In genomic region chr16:50610580-50610979, GRCm38 (mm10) we compare ENCODE assay signal across 19 mouse cellular contexts. TPM values are rescaled to one million over a fixed set of nuclear protein-coding genes. Genes with fewer than 3 reads are reported as not detected.
DNase-seq lines count a peak whose midpoint lies in the region.
"Had no signal": no experiment of that assay in that cellular context is flagged by ENCODE, and none has a peak within 500 bp of the region (broad histone marks: within the 10 kb centered on the region; RNA-seq: fewer than 3 reads in every experiment).

No protein-coding gene starts in this region.

- intact Hi-C loops in left cerebral cortex, postnatal 36 days (cut with DNase I): no loop called here

- peak; percentile 73 for DNase-seq in right cerebral cortex, adult 18-20 months
- DNase-seq in right cerebral cortex, postnatal 4 days: no peak
- peak; percentile 9 to 10 for DNase-seq in frontal cortex, postnatal 14 days (ENCODE audit: low spot score in 2 of 2)
- peak; percentile 49 to 50 for DNase-seq in left cerebral cortex, postnatal 36 days (ENCODE audit: low spot score in 2 of 2)
- no peak for DNase-seq in lung, adult 18-20 months
- DNase-seq in urinary bladder, adult 2 months (ENCODE audit: low spot score): no peak
- no peak for DNase-seq in heart, postnatal 4 days
- DNase-seq: cerebellum, postnatal 10 days; gastrocnemius, postnatal 14 days; kidney, postnatal 14 days; spleen, adult 18-20 months had no signal

RNA-seq across cellular contexts. Expression of gene Ccdc54, which starts 19.6 kb away (rescaled TPM):
- total RNA-seq in left cerebral cortex, postnatal 36 days (2021): not detected
- not detected in 2 replicates for polyA plus RNA-seq in urinary bladder, adult 2 months (2012; rRNA removed)
- not detected for total RNA-seq in heart, postnatal 4 days (2021)
- total RNA-seq: adrenal gland, adult 18-20 months; gastrocnemius, postnatal 14 days had no signal
- polyA plus RNA-seq: heart, embryonic 14.5 days; hindbrain, embryonic 12.5 days; intestine, embryonic 16.5 days; limb, embryonic 12.5 days; liver, embryonic 15.5 days; midbrain, embryonic 11.5 days; stomach, embryonic 16.5 days had no signal

Comparison
In these comparisons a context has a peak if more than half of its experiments do, and no peak if none do; other contexts are left out.
1. DNase-seq: peak in right cerebral cortex, adult 18-20 months (single experiment), frontal cortex, postnatal 14 days (2 of 2) and left cerebral cortex, postnatal 36 days (2 of 2); none in right cerebral cortex, postnatal 4 days (single experiment), lung, adult 18-20 months (0 of 2), urinary bladder, adult 2 months (single experiment) and heart, postnatal 4 days (single experiment).